Mouse (Mus musculus) brain, embryonic 14.5 days (tissue): ENCODE measurements at regions not wholly inside any gene's neighbourhood (a gene's known extent, or its start where the extent isn't known, plus 50 kb on each side); places are given as distances from the start of the nearest gene placed in this dataset.

ENCODE experiments used
- DNase-seq: peaks from one replicate; pipeline ENCODE4 v3.0.0-alpha.2; 2011; ENCODE audit warnings: low read depth
- CTCF ChIP-seq: fragments of 200-500 bp; IDR thresholded peaks from 2 replicates; pipeline ENCODE4 v1.5.1; 2012; ENCODE audit warnings: inconsistent platforms, mild to moderate bottlenecking, moderate library complexity, borderline replicate concordance; ENCODE audit not compliant: insufficient read depth, insufficient read length; ENCODE audit errors: extremely low read depth
- POLR2A ChIP-seq: fragments of 200-500 bp; IDR thresholded peaks from 2 replicates; pipeline ENCODE4 v1.6.1; 2012; ENCODE audit warnings: mild to moderate bottlenecking, inconsistent platforms, borderline replicate concordance; ENCODE audit not compliant: poor library complexity, insufficient read depth, insufficient read length, severe bottlenecking; ENCODE audit errors: extremely low read depth

DNA sequence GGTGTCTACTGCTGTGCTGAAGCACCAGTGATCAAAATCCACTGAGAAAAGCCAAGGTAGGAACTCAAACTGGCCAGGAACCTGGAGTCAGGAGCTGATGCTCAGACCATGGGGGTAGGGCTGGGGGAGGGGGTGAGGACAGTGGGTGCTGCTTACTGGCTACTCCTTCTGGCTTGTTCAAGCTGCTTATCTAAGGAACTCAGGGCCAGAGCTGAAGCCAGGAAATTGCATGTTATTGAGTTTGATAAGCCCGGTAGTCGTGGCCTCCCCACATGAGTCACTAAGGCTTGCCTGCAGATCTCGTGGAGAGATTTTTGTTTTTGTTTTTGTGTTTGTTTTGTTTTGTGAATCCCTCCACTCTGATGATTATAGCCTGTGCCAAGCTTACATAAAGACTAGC, 65.9 kb downstream of the Tmem215 start:
- TF ChIP-seq CTCF, result no peak
- TF ChIP-seq POLR2A, result no peak

DNA sequence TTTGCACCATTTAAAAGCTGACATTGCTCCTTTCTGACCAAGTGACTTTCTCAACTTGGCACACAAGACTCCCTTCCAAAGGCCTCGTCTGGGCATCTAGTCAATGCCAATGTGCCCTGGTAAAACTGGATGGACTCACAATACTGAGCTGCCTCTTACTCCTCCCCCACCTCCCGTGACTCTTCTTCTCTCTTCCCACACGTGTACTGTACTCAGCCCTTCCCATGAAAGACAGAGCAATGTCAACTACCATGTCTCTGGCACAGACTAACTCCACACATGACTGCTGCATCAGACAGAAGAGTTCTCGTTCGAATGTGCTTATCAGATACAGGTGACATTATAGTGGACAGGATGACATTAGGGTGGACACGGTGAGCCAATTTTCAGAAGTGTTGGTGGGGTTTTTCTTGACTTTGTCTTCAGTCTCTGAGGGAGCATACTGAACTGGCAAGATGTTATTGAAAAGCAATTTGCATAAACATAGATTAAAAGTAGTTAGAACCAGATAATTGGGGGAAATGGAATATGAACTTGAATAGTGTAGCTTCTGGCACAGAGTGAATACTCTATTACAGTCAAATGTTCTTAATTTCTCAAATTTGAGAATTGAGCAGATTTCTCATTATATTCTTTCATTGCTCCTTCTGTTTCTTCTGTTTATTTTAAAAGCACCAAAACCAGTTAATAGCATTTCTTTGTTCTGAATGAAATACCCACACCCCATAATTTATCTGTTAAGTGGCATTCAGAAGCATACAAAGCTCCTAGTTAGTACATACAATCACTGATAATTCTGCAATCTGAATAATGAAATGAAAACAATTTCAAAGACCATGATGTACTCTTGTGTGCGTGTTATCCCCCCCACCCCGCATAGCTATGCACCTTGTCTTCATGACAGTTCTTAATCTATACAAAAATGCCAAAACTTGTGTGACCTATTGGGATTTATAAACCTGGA, 71.4 kb downstream of the Tmem215 start:
- peak; percentile 47 for DNase-seq
- TF ChIP-seq CTCF (no peak), POLR2A (no peak)

More for the DNA sequence above, 65.9 kb downstream of the Tmem215 start:
- no peak for DNase-seq

DNA sequence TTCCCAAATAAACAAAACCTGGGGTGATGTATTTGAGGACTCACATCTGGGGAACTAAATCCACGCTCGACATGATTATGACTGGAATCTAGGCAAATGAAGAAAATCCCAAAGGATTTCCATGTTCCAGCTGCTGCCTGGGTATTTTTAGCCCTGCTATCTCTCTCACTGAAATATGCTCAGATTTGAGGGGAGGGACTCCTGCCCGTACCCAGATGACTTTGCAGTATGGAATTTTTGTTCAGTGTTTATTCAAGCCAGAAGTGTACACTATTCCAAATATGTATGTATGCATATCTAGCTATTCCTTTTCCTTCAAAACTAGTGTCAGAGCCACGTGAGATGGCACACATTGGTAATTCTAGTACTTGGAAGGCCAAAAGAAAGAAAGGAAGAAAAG, 72.1 kb downstream of the Tmem215 start:
- DNase-seq, result peak; percentile 39
- TF ChIP-seq CTCF, result no peak
- TF ChIP-seq POLR2A, result no peak

DNA sequence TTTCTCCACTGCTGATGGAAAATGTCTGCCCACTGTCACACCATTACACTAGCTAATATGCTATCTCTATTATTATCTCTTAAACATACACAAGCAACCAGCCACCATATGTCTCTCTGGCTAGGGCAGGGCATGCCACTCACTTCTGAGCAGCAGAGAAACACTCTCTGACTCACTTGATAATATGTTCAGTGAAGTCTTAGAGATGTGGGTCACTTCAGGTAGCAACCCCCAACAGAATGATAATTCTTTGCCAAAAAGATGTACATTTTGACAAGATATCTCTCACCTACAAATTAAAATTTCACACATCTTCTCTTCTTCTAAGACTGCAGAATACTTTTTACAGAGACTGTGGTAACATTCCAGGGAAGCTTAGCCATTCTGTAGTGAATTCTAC, 72.8 kb downstream of the Tmem215 start:
- no peak for DNase-seq
- TF ChIP-seq POLR2A (no peak), CTCF (no peak)

DNA sequence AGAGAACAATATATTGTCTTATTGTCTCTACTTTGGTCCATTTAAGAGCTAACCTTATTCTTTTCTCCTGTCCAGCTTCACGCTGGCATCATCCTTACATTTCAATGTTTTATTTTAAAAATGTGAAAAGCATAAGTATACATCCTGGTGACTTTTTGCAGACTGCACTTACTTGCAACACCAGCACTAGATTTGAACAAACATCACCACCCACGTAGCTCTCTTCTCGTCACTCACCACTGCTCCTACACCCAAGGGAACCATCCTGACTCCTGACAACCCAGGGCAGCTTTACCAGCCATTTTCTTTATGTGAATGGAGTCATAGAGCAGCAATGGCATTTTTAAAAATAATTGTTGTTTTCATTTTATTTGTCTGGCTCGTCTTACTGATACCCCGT, 73.7 kb downstream of the Tmem215 start:
- TF ChIP-seq CTCF (no peak), POLR2A (no peak)
- no peak for DNase-seq

DNA sequence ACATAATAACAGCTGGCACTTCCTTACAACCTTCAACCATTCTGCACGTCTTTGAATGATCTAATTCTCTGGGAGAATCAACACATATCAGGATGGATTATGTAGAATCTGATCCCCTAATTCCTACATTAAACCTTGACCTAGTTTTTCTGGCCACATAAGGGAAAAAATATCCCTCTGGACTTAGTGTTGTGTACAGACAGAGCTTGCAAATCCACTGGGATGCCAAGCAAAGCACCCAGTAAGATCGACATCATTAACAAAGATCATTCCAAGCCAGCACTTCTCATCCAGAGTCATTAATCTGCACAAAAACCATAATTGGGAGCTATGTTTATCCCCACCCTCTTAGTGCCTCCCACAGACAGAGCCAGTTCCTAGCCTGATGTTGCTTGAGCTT, 87.8 kb downstream of the Tmem215 start:
- no peak for TF ChIP-seq CTCF
- no peak for TF ChIP-seq POLR2A
- DNase-seq, result no peak

DNA sequence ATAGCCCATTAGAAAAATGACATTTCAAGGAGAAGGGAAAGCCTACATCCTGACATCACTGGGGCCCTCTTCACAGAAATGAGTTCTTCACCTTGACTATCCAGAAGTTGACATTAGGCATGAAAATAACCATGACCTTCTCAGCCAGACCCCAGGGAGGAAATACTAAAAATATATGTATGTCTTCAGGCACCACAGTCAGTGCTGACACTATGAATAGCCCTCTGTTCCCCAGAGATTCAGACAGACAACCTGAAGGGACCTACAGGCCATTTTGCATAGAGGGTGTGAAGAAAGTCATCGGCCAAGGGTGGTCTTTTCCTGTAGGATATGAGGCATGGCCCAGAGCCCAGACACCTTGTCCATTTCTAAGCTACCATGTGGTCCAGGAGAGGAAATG, 101.3 kb downstream of the Tmem215 start:
- TF ChIP-seq CTCF (no peak), POLR2A (no peak)
- no peak for DNase-seq

DNA sequence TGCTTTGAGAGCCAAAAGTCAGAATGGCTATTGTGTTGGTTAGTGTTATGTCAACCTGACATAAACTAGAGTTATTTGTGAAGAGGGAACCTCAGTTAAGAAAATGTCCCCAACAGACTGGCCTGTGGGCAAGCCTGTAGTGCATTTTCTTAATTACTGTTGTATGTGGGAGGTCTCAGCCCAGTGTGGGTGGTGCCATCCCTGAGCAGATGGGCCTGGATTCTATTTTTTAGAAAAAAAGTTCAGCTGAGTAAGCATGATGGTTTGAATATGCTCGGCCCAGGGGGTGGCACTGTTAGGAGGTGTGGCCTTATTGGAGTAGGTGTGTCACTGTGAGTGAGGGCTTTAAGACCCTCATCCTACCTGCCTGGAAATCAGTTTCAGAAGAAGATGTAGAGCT, 104.0 kb downstream of the Tmem215 start:
- no peak for DNase-seq
- no peak for TF ChIP-seq POLR2A

DNA sequence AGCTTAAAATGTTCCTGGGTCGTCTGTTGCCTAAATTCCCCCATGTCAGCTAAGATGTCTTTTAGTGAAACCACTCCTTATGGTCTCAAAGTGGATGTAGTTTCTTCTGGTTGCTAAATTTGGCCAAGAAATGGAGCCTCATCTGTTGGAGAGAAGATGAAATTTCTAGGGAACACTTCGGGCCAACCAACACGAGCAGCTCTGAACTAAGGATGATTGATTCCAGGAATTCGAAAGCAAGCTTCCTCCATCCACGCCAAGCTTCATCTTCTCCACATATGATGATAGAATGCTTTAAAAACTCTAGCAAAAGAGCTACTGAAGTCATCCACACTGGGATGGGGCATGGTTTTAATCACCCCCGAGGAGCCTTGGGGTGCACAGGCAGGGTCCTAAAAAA, 112.5 kb downstream of the Tmem215 start:
- no peak for TF ChIP-seq POLR2A
- no peak for TF ChIP-seq CTCF
- no peak for DNase-seq

DNA sequence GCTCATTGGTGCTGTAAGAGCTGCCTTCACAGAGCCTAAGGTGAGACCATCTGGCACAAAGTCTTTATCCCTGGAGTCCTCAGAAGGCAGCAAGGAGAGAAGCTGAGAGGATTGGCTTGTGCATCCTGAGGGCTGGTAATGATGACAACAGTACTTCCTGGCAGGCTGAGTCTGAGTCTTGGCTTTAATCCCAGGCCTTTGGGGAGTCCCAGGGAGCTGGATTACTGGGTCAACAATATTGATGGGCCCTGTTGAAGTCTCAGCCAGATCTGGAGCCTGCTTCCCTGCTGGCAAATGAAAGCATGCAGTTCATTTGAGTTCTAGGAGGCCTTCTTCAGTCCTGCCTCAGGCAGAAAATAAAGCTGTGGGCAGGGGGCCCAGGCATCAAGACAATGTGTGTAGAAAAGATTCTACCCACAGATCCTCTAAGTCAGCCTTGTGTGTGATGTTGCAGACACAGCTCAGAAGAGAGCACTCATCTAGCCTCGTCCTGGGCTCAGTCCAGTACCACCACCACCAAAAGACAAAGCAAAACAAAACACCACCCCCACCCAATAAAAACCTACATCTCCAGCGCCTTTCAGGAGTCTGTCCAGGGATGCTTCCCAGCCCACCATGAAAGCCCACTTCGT, 113.1 kb downstream of the Tmem215 start:
- peak; percentile 33 for DNase-seq
- TF ChIP-seq CTCF, result no peak
- no peak for TF ChIP-seq POLR2A

DNA sequence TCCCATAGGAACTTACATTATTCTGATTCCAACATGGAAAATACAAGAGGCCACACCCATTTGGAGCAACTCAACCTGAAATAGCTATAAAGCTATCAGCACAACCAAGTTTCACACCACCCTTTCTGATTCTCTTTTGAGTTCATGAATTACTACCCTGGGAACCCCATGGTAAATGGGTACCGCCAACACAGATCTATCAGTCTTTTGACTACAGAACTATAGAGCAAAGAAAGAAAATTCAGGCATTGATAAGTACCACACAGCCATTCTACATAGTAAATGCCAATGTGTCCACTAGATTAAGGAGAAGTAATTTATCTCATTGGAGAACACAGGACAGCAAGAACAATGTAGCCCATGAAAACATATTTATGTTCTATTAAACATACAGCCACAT, 114.1 kb downstream of the Tmem215 start:
- TF ChIP-seq CTCF, result no peak
- TF ChIP-seq POLR2A, result no peak
- DNase-seq, result no peak

DNA sequence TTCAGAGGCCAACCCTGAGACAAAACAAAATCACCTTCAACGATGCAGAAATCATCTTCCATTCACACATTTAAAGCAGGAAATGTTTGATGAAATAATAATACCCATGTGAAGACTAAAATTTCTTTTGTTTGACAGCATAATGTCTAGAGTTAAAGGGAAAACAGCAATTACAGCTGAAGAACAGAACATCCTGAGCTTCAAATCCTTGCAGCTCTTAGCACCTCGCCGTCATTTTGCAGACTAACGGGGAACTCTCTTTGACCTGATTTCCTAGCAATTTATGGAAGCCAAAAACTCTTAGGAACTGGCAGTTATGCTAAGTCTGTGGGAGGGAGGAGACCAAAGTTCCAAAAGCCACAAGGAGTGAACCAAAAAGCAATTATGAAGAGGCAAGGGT, 115.3 kb downstream of the Tmem215 start:
- peak; percentile 9 for DNase-seq
- TF ChIP-seq CTCF (no peak), POLR2A (no peak)

DNA sequence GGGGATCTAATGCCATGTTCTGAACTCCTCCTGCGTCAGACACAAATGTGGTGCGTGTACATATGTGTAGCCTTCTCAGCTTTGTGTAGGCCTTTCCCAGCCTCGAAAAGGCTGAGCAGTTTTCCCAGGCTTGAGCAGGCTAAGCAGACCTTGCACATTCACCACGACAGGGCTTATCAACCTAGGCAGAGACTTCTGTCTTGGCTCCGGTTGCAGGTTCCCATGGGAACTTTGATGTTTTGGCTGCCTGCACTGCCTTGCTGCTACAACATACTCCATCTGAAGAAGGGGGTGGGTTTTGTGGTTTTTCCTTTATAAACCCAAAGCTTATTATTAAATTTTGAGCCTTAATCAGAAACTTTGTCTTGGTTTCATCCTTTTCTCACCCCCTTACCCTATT, 109.2 kb downstream of the Aptx start:
- TF ChIP-seq CTCF (no peak), POLR2A (no peak)
- peak; percentile 17 for DNase-seq
